Mouse (Mus musculus): ENCODE results near the gene Slc25a30.
A peak's percentile ranks its signal among the peaks of the same experiment; 100 is the strongest.
"Not testable (repeated sequence)": the region's sequence is repeated elsewhere in the genome, so short reads cannot be mapped to it uniquely, and the experiment has no call there.

DNA sequence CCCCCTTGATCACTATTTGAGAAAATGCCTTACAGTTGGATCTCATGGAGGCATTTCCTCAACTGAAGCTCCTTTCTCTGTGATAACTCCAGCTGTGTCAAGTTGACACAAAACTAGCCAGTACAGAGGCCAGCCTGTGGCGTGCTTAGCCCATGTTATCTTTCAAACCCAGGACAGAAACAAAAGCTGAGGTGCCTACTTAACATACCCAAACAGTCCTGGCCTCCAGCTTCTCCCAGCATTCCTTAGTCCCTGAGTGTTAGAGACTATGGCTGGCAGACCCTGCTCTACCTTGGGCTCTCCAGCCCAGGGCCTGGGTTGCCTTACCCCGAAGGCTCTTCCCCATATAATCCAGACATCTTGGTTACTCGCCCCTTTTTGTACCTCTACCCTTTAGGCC lies 14.4 kb downstream of the Slc25a30 start:
- 0 out of 2 replicates have a peak, but pooled peaks have one; percentile 22 for TF ChIP-seq EP300 (IDR thresholded peaks at IDR 0.05; ENCODE audit: low read depth)
- TF ChIP-seq CTCF (IDR thresholded peaks at IDR 0.05; ENCODE audit: low read depth): not testable (repeated sequence)

All from liver, embryonic 14.5 days (tissue).